Mouse (Mus musculus): ENCODE measurements around the gene Atp5d. TPM values are rescaled to one million over a fixed set of nuclear protein-coding genes. Genes with fewer than 3 reads are reported as not detected.

Atp5d gene
- polyA plus RNA-seq, 1 experiment from 2014 or later: 854 TPM

GRCm38 (mm10) chr10:80142530-80142925 is 4.1 kb downstream of the Atp5d start:
- peak; percentile 16 for ATAC-seq
- peak overlapping the region; percentile 67 for H3K4me3 ChIP-seq (ENCODE audit: low read length)
- peak overlapping the region; percentile 88 for H3K9ac ChIP-seq (ENCODE audit: low read depth, low read length)
- under 1% methylated on average over 15 of the region's 15 CpGs for WGBS
- no peaks in the 10 kb centered on the region for H3K9me3 ChIP-seq (ENCODE audit: control insufficient read depth, low read length)
- peak overlapping the region; percentile 87 for H3K4me2 ChIP-seq (ENCODE audit: low read depth, low read length)
- H3K27me3 ChIP-seq (replicated peaks; ENCODE audit: control insufficient read depth, insufficient read depth, low read length): 0 out of 2 replicates have a peak, but pooled peaks cover 5% of the 10 kb centered on the region
- H3K27ac ChIP-seq (ENCODE audit: low read length): peak overlapping the region; percentile 90
- peaks cover 71% of the 10 kb centered on the region for H3K4me1 ChIP-seq (ENCODE audit: control insufficient read depth, insufficient read depth, low read length)
- peaks cover 15% of the 10 kb centered on the region; the same call in 1 of the 2 replicates for H3K36me3 ChIP-seq (ENCODE audit: control insufficient read depth, insufficient read depth, low read length)

- Histone ChIP-seq H3K4me1 (ENCODE audit: control insufficient read depth, insufficient read depth, low read length) (peaks cover 64% of the 10 kb centered on the region), H3K9me3 (ENCODE audit: control insufficient read depth, low read length) (no peaks in the 10 kb centered on the region), H3K4me3 (ENCODE audit: low read length) (0 out of 2 replicates have a peak overlapping the region, but pooled peaks have one; percentile 0), H3K27me3 (replicated peaks; ENCODE audit: control insufficient read depth, insufficient read depth, low read length) (no peaks in the 10 kb centered on the region), H3K4me2 (ENCODE audit: low read depth, low read length) (peak overlapping the region; percentile 87; the same call in 1 of the 2 replicates), H3K9ac (ENCODE audit: low read depth, low read length) (no peak overlapping the region), H3K36me3 (ENCODE audit: control insufficient read depth, insufficient read depth, low read length) (peaks cover 15% of the 10 kb centered on the region; the same call in 1 of the 2 replicates), H3K27ac (ENCODE audit: low read length) (no peak overlapping the region)
- 93% methylated on average over 7 of the region's 7 CpGs for WGBS
- no peak for ATAC-seq
Observed at GRCm38 (mm10) chr10:80143664-80144063, 5.2 kb downstream of the Atp5d start.

- Histone ChIP-seq H3K27ac (ENCODE audit: low read length) (0 out of 2 replicates have a peak overlapping the region, but pooled peaks have one; percentile 33), H3K27me3 (replicated peaks; ENCODE audit: control insufficient read depth, insufficient read depth, low read length) (no peaks in the 10 kb centered on the region), H3K9ac (ENCODE audit: low read depth, low read length) (no peak overlapping the region), H3K4me3 (ENCODE audit: low read length) (no peak overlapping the region), H3K9me3 (ENCODE audit: control insufficient read depth, low read length) (no peaks in the 10 kb centered on the region), H3K4me1 (ENCODE audit: control insufficient read depth, insufficient read depth, low read length) (peaks cover 63% of the 10 kb centered on the region), H3K4me2 (ENCODE audit: low read depth, low read length) (no peak overlapping the region), H3K36me3 (ENCODE audit: control insufficient read depth, insufficient read depth, low read length) (peaks cover 15% of the 10 kb centered on the region; the same call in 1 of the 2 replicates)
- 91% methylated on average over 12 of the region's 12 CpGs for WGBS
- no peak for ATAC-seq
Observed at GRCm38 (mm10) chr10:80144159-80144558, 5.7 kb downstream of the Atp5d start.

- no peak for ATAC-seq
- no peaks in the 10 kb centered on the region for H3K27me3 ChIP-seq (replicated peaks; ENCODE audit: control insufficient read depth, insufficient read depth, low read length)
- 72% methylated on average over 20 of the region's 20 CpGs for WGBS
- peaks cover 18% of the 10 kb centered on the region for H3K36me3 ChIP-seq (ENCODE audit: control insufficient read depth, insufficient read depth, low read length)
- H3K9me3 ChIP-seq (ENCODE audit: control insufficient read depth, low read length): no peaks in the 10 kb centered on the region
- H3K4me3 ChIP-seq (ENCODE audit: low read length): 0 out of 2 replicates have a peak overlapping the region, but pooled peaks have one; percentile 11
- H3K4me2 ChIP-seq (ENCODE audit: low read depth, low read length): peak overlapping the region; percentile 56; the same call in 1 of the 2 replicates
- H3K27ac ChIP-seq (ENCODE audit: low read length): peak overlapping the region; percentile 100
- H3K9ac ChIP-seq (ENCODE audit: low read depth, low read length): peak overlapping the region; percentile 87; the same call in 1 of the 2 replicates
- peaks cover 56% of the 10 kb centered on the region for H3K4me1 ChIP-seq (ENCODE audit: control insufficient read depth, insufficient read depth, low read length)
Observed at GRCm38 (mm10) chr10:80144864-80145838, 6.7 kb downstream of the Atp5d start.

GRCm38 (mm10) chr10:80145896-80146295 is 7.5 kb downstream of the Atp5d start:
- H3K9ac ChIP-seq (ENCODE audit: low read depth, low read length): peak overlapping the region; percentile 87
- H3K4me2 ChIP-seq (ENCODE audit: low read depth, low read length): peak overlapping the region; percentile 56; the same call in 1 of the 2 replicates
- peaks cover 19% of the 10 kb centered on the region for H3K36me3 ChIP-seq (ENCODE audit: control insufficient read depth, insufficient read depth, low read length)
- ATAC-seq: no peak
- H3K27ac ChIP-seq (ENCODE audit: low read length): peak overlapping the region; percentile 100
- no peaks in the 10 kb centered on the region for H3K27me3 ChIP-seq (replicated peaks; ENCODE audit: control insufficient read depth, insufficient read depth, low read length)
- H3K4me3 ChIP-seq (ENCODE audit: low read length): peak overlapping the region; percentile 11; the same call in 1 of the 2 replicates
- 73% methylated on average over 6 of the region's 6 CpGs for whole genome bisulfite sequencing
- peaks cover 50% of the 10 kb centered on the region for H3K4me1 ChIP-seq (ENCODE audit: control insufficient read depth, insufficient read depth, low read length)
- H3K9me3 ChIP-seq (ENCODE audit: control insufficient read depth, low read length): no peaks in the 10 kb centered on the region

- no peaks in the 10 kb centered on the region for H3K9me3 ChIP-seq (ENCODE audit: control insufficient read depth, low read length)
- peaks cover 19% of the 10 kb centered on the region for H3K36me3 ChIP-seq (ENCODE audit: control insufficient read depth, insufficient read depth, low read length)
- peak overlapping the region; percentile 87 for H3K9ac ChIP-seq (ENCODE audit: low read depth, low read length)
- no peaks in the 10 kb centered on the region for H3K27me3 ChIP-seq (replicated peaks; ENCODE audit: control insufficient read depth, insufficient read depth, low read length)
- peak overlapping the region; percentile 100 for H3K27ac ChIP-seq (ENCODE audit: low read length)
- no peak for ATAC-seq
- WGBS: 67% methylated on average over 4 of the region's 4 CpGs
- H3K4me2 ChIP-seq (ENCODE audit: low read depth, low read length): peak overlapping the region; percentile 56; the same call in 1 of the 2 replicates
- peaks cover 51% of the 10 kb centered on the region for H3K4me1 ChIP-seq (ENCODE audit: control insufficient read depth, insufficient read depth, low read length)
- peak overlapping the region; percentile 96 for H3K4me3 ChIP-seq (ENCODE audit: low read length)
Observed at GRCm38 (mm10) chr10:80146568-80147011, 8.2 kb downstream of the Atp5d start.

GRCm38 (mm10) chr10:80147146-80147718 is 8.8 kb downstream of the Atp5d start:
- Histone ChIP-seq H3K27me3 (replicated peaks; ENCODE audit: control insufficient read depth, insufficient read depth, low read length) (no peaks in the 10 kb centered on the region), H3K4me3 (ENCODE audit: low read length) (peak overlapping the region; percentile 96), H3K9me3 (ENCODE audit: control insufficient read depth, low read length) (no peaks in the 10 kb centered on the region), H3K4me1 (ENCODE audit: control insufficient read depth, insufficient read depth, low read length) (peaks cover 57% of the 10 kb centered on the region), H3K4me2 (ENCODE audit: low read depth, low read length) (peak overlapping the region; percentile 56), H3K36me3 (ENCODE audit: control insufficient read depth, insufficient read depth, low read length) (peaks cover 19% of the 10 kb centered on the region), H3K9ac (ENCODE audit: low read depth, low read length) (peak overlapping the region; percentile 87), H3K27ac (ENCODE audit: low read length) (peak overlapping the region; percentile 100)
- no peak for ATAC-seq
- 60% methylated on average over 5 of the region's 5 CpGs for WGBS

- Histone ChIP-seq H3K9ac (ENCODE audit: low read depth, low read length) (peak within 1 kb of the TSS; percentile 87), H3K27me3 (replicated peaks; ENCODE audit: control insufficient read depth, insufficient read depth, low read length) (no peaks in the 10 kb centered on the region), H3K9me3 (ENCODE audit: control insufficient read depth, low read length) (no peaks in the 10 kb centered on the region), H3K4me3 (ENCODE audit: low read length) (peak within 1 kb of the TSS; percentile 96), H3K4me1 (ENCODE audit: control insufficient read depth, insufficient read depth, low read length) (peaks cover 60% of the 10 kb centered on the region), H3K4me2 (ENCODE audit: low read depth, low read length) (peak within 1 kb of the TSS; percentile 56), H3K27ac (ENCODE audit: low read length) (peak within 1 kb of the TSS; percentile 100), H3K36me3 (ENCODE audit: control insufficient read depth, insufficient read depth, low read length) (peaks cover 19% of the 10 kb centered on the region)
- under 1% methylated on average over 36 of the region's 42 CpGs for WGBS
- peak; percentile 54 for ATAC-seq
Observed at GRCm38 (mm10) chr10:80147719-80148601, 9.5 kb downstream of the Atp5d start, which contains the start of gene Midn. TSS of gene Midn (plus strand) at chr10:80148272.

All from intestine, embryonic 16.5 days (tissue).